In genomic region chr19:23478895-23479596, GRCm38 (mm10) we compare ENCODE assay signal across 9 mouse cellular contexts. TPM values are rescaled to one million over a fixed set of nuclear protein-coding genes. Genes with fewer than 3 reads are reported as not detected.
DNase-seq lines count a peak whose midpoint lies in the region; ATAC-seq and TF ChIP-seq lines count a peak whose summit lies in the region.
"Had no signal": no experiment of that assay in that cellular context is flagged by ENCODE, and none has a peak within 500 bp of the region (broad histone marks: within the 10 kb centered on the region; RNA-seq: fewer than 3 reads in every experiment).

No protein-coding gene starts in this region.

- H3K27me3 ChIP-seq in forebrain, postnatal 0 days (ENCODE audit: insufficient read depth, low read length), result no peaks in the 10 kb centered on the region
- H3K27me3 ChIP-seq: embryonic facial prominence, embryonic 15.5 days; liver, embryonic 15.5 days had no signal

- H3K4me3 ChIP-seq in forebrain, postnatal 0 days (ENCODE audit: low read depth, low read length), result no peak overlapping the region
- H3K4me3 ChIP-seq: embryonic facial prominence, embryonic 15.5 days; liver, embryonic 15.5 days had no signal

- H3K9ac ChIP-seq in forebrain, postnatal 0 days, result no peak overlapping the region
- H3K9ac ChIP-seq: embryonic facial prominence, embryonic 15.5 days; liver, embryonic 15.5 days had no signal

- H3K4me2 ChIP-seq in forebrain, postnatal 0 days (ENCODE audit: low read depth), result no peak overlapping the region
- H3K4me2 ChIP-seq: embryonic facial prominence, embryonic 15.5 days; liver, embryonic 15.5 days had no signal

- intact Hi-C loops in left cerebral cortex, postnatal 4 days (cut with DNase I), result no loop called here

- no peaks in the 10 kb centered on the region for H3K36me3 ChIP-seq in forebrain, postnatal 0 days (ENCODE audit: insufficient read depth)
- H3K36me3 ChIP-seq: embryonic facial prominence, embryonic 15.5 days; liver, embryonic 15.5 days had no signal

- 0 out of 2 replicates have a peak, but pooled peaks have one; percentile 58 for ATAC-seq in cerebellum, adult (ENCODE audit: insufficient number of reproducible peaks, low FRiP score, low TSS enrichment)
- no peak for ATAC-seq in forebrain, postnatal 0 days

- H3K9me3 ChIP-seq in forebrain, postnatal 0 days (ENCODE audit: low read length), result no peaks in the 10 kb centered on the region
- H3K9me3 ChIP-seq: embryonic facial prominence, embryonic 15.5 days; liver, embryonic 15.5 days had no signal

- TF ChIP-seq CTCF in forebrain, postnatal 0 days (IDR thresholded peaks at IDR 0.05; ENCODE audit: low read depth), result peak; percentile 51

- H3K4me1 ChIP-seq in forebrain, postnatal 0 days (ENCODE audit: insufficient read depth), result no peaks in the 10 kb centered on the region
- H3K4me1 ChIP-seq: embryonic facial prominence, embryonic 15.5 days; liver, embryonic 15.5 days had no signal

- 12% methylated on average over 10 of the region's 10 CpGs for WGBS in forebrain, postnatal 0 days

- DNase-seq in left cerebral cortex, postnatal 4 days, result peak; percentile 63
- DNase-seq in left cerebral cortex, adult 9 months (ENCODE audit: low spot score in 2 of 2), result no peak
- peak; percentile 71 for DNase-seq in R1 (ENCODE audit: low read depth, low spot score)
- DNase-seq in forebrain, postnatal 0 days, result peak; percentile 24
- peak; percentile 53 for DNase-seq in mesoderm, embryonic 11.5 days (ENCODE audit: low read depth, low spot score)
- no peak for DNase-seq in layer of hippocampus, postnatal 14 days (ENCODE audit: low spot score in 2 of 2)

- no peak overlapping the region for H3K27ac ChIP-seq in forebrain, postnatal 0 days (ENCODE audit: low read depth, low read length)
- H3K27ac ChIP-seq: embryonic facial prominence, embryonic 15.5 days; liver, embryonic 15.5 days had no signal

RNA-seq across cellular contexts. Expression of gene Mamdc2, which starts 30.8 kb away (rescaled TPM):
- 1 to 10 TPM; 2.1 to 2.4 TPM for total RNA-seq in left cerebral cortex, postnatal 4 days (2021)
- total RNA-seq in forebrain, postnatal 0 days (2014; rRNA removed), result 2.8 and 4.2 TPM in 2 replicates
- 2.1 and 2.7 TPM in 2 replicates for polyA plus RNA-seq in forebrain, postnatal 0 days (2015; fragmentation: Nextera tagmentation; extraction: Ambion mirVana)
- 1 to 10 TPM; 1.3 to 2.3 TPM for total RNA-seq in layer of hippocampus, postnatal 14 days (2021)

Comparison
In these comparisons a context has a peak if more than half of its experiments do, and no peak if none do; other contexts are left out.
1. DNase-seq: peak in left cerebral cortex, postnatal 4 days (single experiment), R1 (single experiment), forebrain, postnatal 0 days (single experiment) and mesoderm, embryonic 11.5 days (single experiment); none in left cerebral cortex, adult 9 months (0 of 2) and layer of hippocampus, postnatal 14 days (0 of 2).